Mouse (Mus musculus): Measurements from ENCODE around the gene Gli2.

GRCm38 (mm10) chr1:118936108-118936507 lies 117.3 kb downstream of the Gli2 start:
- TF ChIP-seq POLR2A (IDR thresholded peaks at IDR 0.05; ENCODE audit: control insufficient read depth in 1 of 2, insufficient read depth in 1 of 2, low read depth in 1 of 2, low read length in 2 of 2, poor library complexity in 1 of 2) (no peak), ELF1 (IDR thresholded peaks at IDR 0.05; ENCODE audit: low read depth, low read length) (no peak), JUND (IDR thresholded peaks at IDR 0.05; ENCODE audit: low read depth, low read length) (no peak), ZKSCAN1 (IDR thresholded peaks at IDR 0.05; ENCODE audit: low read depth, low read length) (no peak), GABPA (IDR thresholded peaks at IDR 0.05; ENCODE audit: low read depth, low read length) (no peak), E2F4 (IDR thresholded peaks at IDR 0.05; ENCODE audit: borderline replicate concordance, low read depth, low read length) (no peak)

All from MEL (cell line).